Comparison of ENCODE assay signal across 28 mouse cellular contexts in genomic region chr8:103907662-103908061, GRCm38 (mm10).
"Had no signal": no experiment of that assay in that cellular context is flagged by ENCODE, and none has a peak within 500 bp of the region (broad histone marks: within the 10 kb centered on the region; RNA-seq: fewer than 3 reads in every experiment).

No protein-coding gene starts in this region.

- H3K4me3 ChIP-seq: embryonic facial prominence, embryonic 10.5 days; embryonic facial prominence, embryonic 12.5 days; embryonic facial prominence, embryonic 13.5 days; embryonic facial prominence, embryonic 15.5 days; erythroblast, embryonic 14.5 days; forebrain, embryonic 10.5 days; forebrain, embryonic 12.5 days; forebrain, embryonic 13.5 days; forebrain, embryonic 15.5 days; gastrocnemius, adult 2 months had no signal

- ATAC-seq: forebrain, embryonic 13.5 days; forebrain, embryonic 14.5 days; forebrain, embryonic 15.5 days; forebrain, embryonic 16.5 days; forebrain, postnatal 0 days had no signal

- H3K27me3 ChIP-seq: embryonic facial prominence, embryonic 12.5 days; embryonic facial prominence, embryonic 13.5 days; embryonic facial prominence, embryonic 15.5 days; forebrain, embryonic 12.5 days; forebrain, embryonic 13.5 days; forebrain, embryonic 15.5 days had no signal

- H3K36me3 ChIP-seq: embryonic facial prominence, embryonic 10.5 days; embryonic facial prominence, embryonic 12.5 days; embryonic facial prominence, embryonic 13.5 days; embryonic facial prominence, embryonic 15.5 days; forebrain, embryonic 10.5 days; forebrain, embryonic 12.5 days; forebrain, embryonic 15.5 days had no signal

- H3K4me1 ChIP-seq: embryonic facial prominence, embryonic 10.5 days; embryonic facial prominence, embryonic 12.5 days; embryonic facial prominence, embryonic 15.5 days; forebrain, embryonic 10.5 days; forebrain, embryonic 12.5 days; forebrain, embryonic 13.5 days; forebrain, embryonic 15.5 days had no signal

- H3K9ac ChIP-seq: embryonic facial prominence, embryonic 12.5 days; embryonic facial prominence, embryonic 13.5 days; embryonic facial prominence, embryonic 15.5 days; forebrain, embryonic 12.5 days; forebrain, embryonic 13.5 days; forebrain, embryonic 15.5 days; forebrain, postnatal 0 days had no signal

- H3K9me3 ChIP-seq: embryonic facial prominence, embryonic 10.5 days; embryonic facial prominence, embryonic 12.5 days; embryonic facial prominence, embryonic 13.5 days; embryonic facial prominence, embryonic 15.5 days; forebrain, embryonic 10.5 days; forebrain, embryonic 12.5 days; forebrain, embryonic 15.5 days had no signal

- H3K27ac ChIP-seq: embryonic facial prominence, embryonic 10.5 days; embryonic facial prominence, embryonic 12.5 days; embryonic facial prominence, embryonic 13.5 days; embryonic facial prominence, embryonic 15.5 days; forebrain, embryonic 10.5 days; forebrain, embryonic 12.5 days; forebrain, embryonic 13.5 days; forebrain, embryonic 15.5 days; gastrocnemius, adult 2 months had no signal

- DNase-seq: cerebellum, adult 2 months; cerebellum, adult 8-10 months; cerebellum, adult 9-10 months; cerebellum, adult 9-11 months; cerebellum, postnatal 10 days; cerebellum, postnatal 14 days; cerebellum, postnatal 25 days; cerebellum, postnatal 36 days; embryo, embryonic 11 days; forebrain, postnatal 0 days; gastrocnemius, adult 2 months; gastrocnemius, postnatal 10 days; gastrocnemius, postnatal 14 days; gastrocnemius, postnatal 25 days; gastrocnemius, postnatal 36 days; heart, adult 11 months; heart, adult 18-20 months had no signal

- H3K4me2 ChIP-seq: embryonic facial prominence, embryonic 12.5 days; embryonic facial prominence, embryonic 13.5 days; embryonic facial prominence, embryonic 15.5 days; forebrain, embryonic 12.5 days; forebrain, embryonic 13.5 days; forebrain, embryonic 15.5 days had no signal
